Mouse (Mus musculus): Measurements from ENCODE around the gene Rev1. TPM values are rescaled to one million over a fixed set of nuclear protein-coding genes. Genes with fewer than 3 reads are reported as not detected.

The Rev1 gene
- total and polyA plus RNA-seq, 3 experiments = 22.9 to 25.7 (median 23.4) TPM

- DNase-seq (ENCODE audit: extremely low read depth) = no peak
- Histone ChIP-seq H3K9ac (ENCODE audit: insufficient read depth, low read depth) (no peak overlapping the region), H3K27me3 (replicated peaks) (no peaks in the 10 kb centered on the region), H3K4me1 (ENCODE audit: control insufficient read depth in 1 of 2, insufficient read depth in 2 of 2) (peaks cover 2 to 54% of the 10 kb centered on the region in 2 experiments; a peak in 2 of 4 replicates), H3K79me2 (replicated peaks; ENCODE audit: control insufficient read depth, extremely low read depth, insufficient read depth, poor library complexity, severe bottlenecking) (peaks cover 75% of the 10 kb centered on the region), H3K4me3 (replicated peaks in 1 of 3; ENCODE audit: low read depth in 2 of 3, low read length in 2 of 3, poor library complexity in 1 of 3) (no peak overlapping the region), H3K27ac (ENCODE audit: insufficient read depth, low read depth) (no peak overlapping the region), H3K9me3 (replicated peaks; ENCODE audit: low read length) (no peaks in the 10 kb centered on the region), H3K36me3 (replicated peaks in 1 of 2; ENCODE audit: control insufficient read depth in 1 of 2, insufficient read depth in 1 of 2, low read length in 1 of 2) (peaks cover 3 to 25% of the 10 kb centered on the region in 2 experiments), H3K4me2 (ENCODE audit: insufficient read depth, low read depth, poor library complexity, severe bottlenecking) (no peak overlapping the region)
- in situ Hi-C loops (cut with MboI; ENCODE audit: low pct_ligation_motif_present, low pct_unique_long_range_greater_than_20kb, low sequenced_read_pairs) = loop anchor here (10.0 kb wide), 2 partner anchors 116 to 246 kb away; partner anchors contain the start of gene Lipt1
- dilution Hi-C loops (cut with MboI; ENCODE audit: extremely low pct_ligation_motif_present, extremely low pct_unique_long_range_greater_than_20kb, low sequenced_read_pairs) = no loop called here
- TF ChIP-seq MAZ (IDR thresholded peaks at IDR 0.05; ENCODE audit: low read depth, low read length) (no peak), USF2 (conservative IDR thresholded peaks at IDR 0.05; ENCODE audit: low read depth, low read length) (no peak), CHD1 (IDR thresholded peaks at IDR 0.05; ENCODE audit: low read depth, low read length) (no peak), JUN (IDR thresholded peaks at IDR 0.05; ENCODE audit: insufficient read depth, low read depth, low read length) (no peak), ELF1 (IDR thresholded peaks at IDR 0.05; ENCODE audit: low read depth, low read length) (peak; percentile 34; the same call in 1 of the 2 replicates), GABPA (IDR thresholded peaks at IDR 0.05; ENCODE audit: insufficient replicate concordance, low read depth, low read length) (no peak), ZNF384 (IDR thresholded peaks at IDR 0.05; ENCODE audit: low read depth, low read length) (peak; percentile 93), MYC (IDR thresholded peaks at IDR 0.05; ENCODE audit: low read depth, low read length) (no peak)
Measured at GRCm38 (mm10) chr1:38120877-38121276, 8.7 kb downstream of the Rev1 start.

GRCm38 (mm10) chr1:38118624-38119023, 11.0 kb downstream of the Rev1 start:
- Histone ChIP-seq H3K9ac (ENCODE audit: insufficient read depth, low read depth) (no peak overlapping the region), H3K27ac (ENCODE audit: insufficient read depth, low read depth) (no peak overlapping the region), H3K36me3 (replicated peaks in 1 of 2; ENCODE audit: control insufficient read depth in 1 of 2, insufficient read depth in 1 of 2, low read length in 1 of 2) (peaks cover 3 to 22% of the 10 kb centered on the region in 2 experiments), H3K4me3 (replicated peaks in 1 of 3; ENCODE audit: low read depth in 2 of 3, low read length in 2 of 3, poor library complexity in 1 of 3) (no peak overlapping the region), H3K4me2 (ENCODE audit: insufficient read depth, low read depth, poor library complexity, severe bottlenecking) (no peak overlapping the region), H3K4me1 (ENCODE audit: control insufficient read depth in 1 of 2, insufficient read depth in 2 of 2) (peaks cover 2 to 35% of the 10 kb centered on the region in 2 experiments; a peak in 2 of 4 replicates), H3K79me2 (replicated peaks; ENCODE audit: control insufficient read depth, extremely low read depth, insufficient read depth, poor library complexity, severe bottlenecking) (peaks cover 70% of the 10 kb centered on the region), H3K9me3 (replicated peaks; ENCODE audit: low read length) (no peaks in the 10 kb centered on the region), H3K27me3 (replicated peaks) (no peaks in the 10 kb centered on the region)
- in situ Hi-C loops (cut with MboI; ENCODE audit: low pct_ligation_motif_present, low pct_unique_long_range_greater_than_20kb, low sequenced_read_pairs) = no loop called here
- dilution Hi-C loops (cut with MboI; ENCODE audit: extremely low pct_ligation_motif_present, extremely low pct_unique_long_range_greater_than_20kb, low sequenced_read_pairs) = no loop called here
- TF ChIP-seq MAX (IDR thresholded peaks at IDR 0.05; ENCODE audit: low read length) = no peak
- TF ChIP-seq PAX5 (IDR thresholded peaks at IDR 0.05; ENCODE audit: low read length) = no peak
- TF ChIP-seq ZMIZ1 (IDR thresholded peaks at IDR 0.05; ENCODE audit: low read depth, low read length) = no peak
- no peak for TF ChIP-seq CTCF (conservative IDR thresholded peaks at IDR 0.05 in 1 of 2, IDR thresholded peaks at IDR 0.05 in 1 of 2; ENCODE audit: low read depth in 2 of 2, low read length in 2 of 2)
- TF ChIP-seq HCFC1 (IDR thresholded peaks at IDR 0.05; ENCODE audit: low read depth, low read length) = no peak
- no peak for TF ChIP-seq ZNF384 (IDR thresholded peaks at IDR 0.05; ENCODE audit: low read depth, low read length)
- no peak for TF ChIP-seq MAFK (IDR thresholded peaks at IDR 0.05; ENCODE audit: insufficient replicate concordance, low read length)
- TF ChIP-seq UBTF (IDR thresholded peaks at IDR 0.05; ENCODE audit: low read depth, low read length) = no peak
- no peak for TF ChIP-seq RAD21 (IDR thresholded peaks at IDR 0.05; ENCODE audit: low read depth, low read length)
- TF ChIP-seq SMC3 (IDR thresholded peaks at IDR 0.05; ENCODE audit: low read depth, low read length) = no peak
- TF ChIP-seq ZKSCAN1 (IDR thresholded peaks at IDR 0.05; ENCODE audit: borderline replicate concordance, low read depth, low read length) = no peak
- DNase-seq (ENCODE audit: extremely low read depth) = no peak

All from CH12.LX (cell line).